Mouse (Mus musculus) gastrocnemius, adult 18-20 months (tissue): ENCODE measurements at regions not wholly inside any gene's neighbourhood (a gene's known extent, or its start where the extent isn't known, plus 50 kb on each side); places are given as distances from the start of the nearest gene placed in this dataset.

ENCODE experiments used
- DNase-seq: peaks from one replicate; pipeline ENCODE4 v3.0.0; 2021; ENCODE audit warnings: low spot score

DNA sequence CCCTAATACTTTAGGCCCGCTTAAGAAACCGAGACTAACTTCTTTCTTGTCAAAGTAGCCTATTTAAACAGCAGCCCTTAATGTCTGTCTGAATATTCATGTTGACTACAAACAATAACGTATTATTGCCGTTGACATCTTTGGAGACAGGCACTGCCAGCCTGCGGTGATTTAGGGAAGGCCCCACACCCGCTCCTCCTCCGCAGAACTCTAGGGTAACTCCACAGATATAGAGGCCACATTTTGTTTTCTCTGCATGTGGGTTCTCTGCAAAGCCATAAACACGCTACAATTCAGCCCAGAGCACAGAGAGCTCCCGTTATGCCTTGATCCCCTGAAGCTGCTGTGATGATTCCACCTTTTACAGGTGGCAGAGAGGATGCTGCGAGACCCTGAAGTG is 366.8 kb upstream of the Mki67 start:
- DNase-seq = no peak

DNA sequence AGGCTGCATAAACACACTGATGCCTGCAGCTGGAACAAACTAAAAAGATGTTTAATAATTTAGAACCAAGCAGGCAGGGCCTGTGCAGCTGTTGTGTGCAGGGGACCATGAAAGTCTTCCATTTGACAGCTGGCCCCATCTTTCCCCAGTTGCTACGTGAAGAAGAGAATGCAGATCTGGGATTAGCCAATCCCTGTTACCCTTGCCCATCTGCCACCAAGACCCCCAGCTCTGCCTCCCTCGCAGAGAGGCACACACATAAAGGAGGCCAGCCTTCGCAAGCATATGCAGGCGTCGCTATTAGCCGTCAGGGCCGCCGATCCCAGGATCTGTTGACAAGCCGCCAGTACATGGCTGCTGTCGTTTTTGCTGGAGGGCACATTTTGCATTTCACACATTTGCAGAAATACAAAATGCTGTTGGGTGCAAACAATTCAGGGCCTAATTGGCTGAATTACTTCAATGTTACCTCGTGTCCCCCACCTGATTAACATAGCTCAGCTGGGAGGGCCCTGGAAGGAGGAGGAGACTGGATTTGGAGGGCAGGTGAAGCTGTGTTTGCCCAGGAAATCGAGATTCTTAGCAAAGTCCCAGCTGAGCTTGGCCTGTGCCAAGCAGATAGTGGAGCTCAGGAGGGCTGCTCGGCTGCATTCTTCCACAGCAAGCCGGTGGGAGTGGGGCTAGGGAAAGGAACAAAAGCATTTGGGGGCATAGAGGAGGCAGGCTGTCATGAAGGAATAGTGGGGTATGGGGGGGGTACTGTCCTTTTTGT is 367.6 kb upstream of the Mki67 start:
- DNase-seq = no peak

DNA sequence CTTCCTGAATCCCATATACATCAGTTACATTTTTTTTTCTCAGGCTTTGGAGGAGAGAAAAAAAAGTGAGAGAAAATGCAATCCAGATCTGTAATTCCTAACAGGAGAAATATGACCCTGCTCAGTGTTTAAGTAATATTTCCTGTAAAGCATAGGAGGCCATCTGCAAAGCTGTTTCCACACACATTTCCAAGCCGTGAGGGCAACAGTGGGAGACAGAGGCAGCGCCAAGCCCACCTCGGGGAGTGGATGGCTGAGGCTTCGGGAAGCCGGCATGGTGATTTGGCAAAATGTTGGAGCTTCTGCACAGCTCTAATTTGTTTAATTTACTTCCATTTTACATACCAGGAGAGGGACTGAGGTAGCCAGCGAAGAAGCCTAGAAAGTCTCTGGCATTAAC is 372.6 kb upstream of the Mki67 start:
- DNase-seq = no peak

DNA sequence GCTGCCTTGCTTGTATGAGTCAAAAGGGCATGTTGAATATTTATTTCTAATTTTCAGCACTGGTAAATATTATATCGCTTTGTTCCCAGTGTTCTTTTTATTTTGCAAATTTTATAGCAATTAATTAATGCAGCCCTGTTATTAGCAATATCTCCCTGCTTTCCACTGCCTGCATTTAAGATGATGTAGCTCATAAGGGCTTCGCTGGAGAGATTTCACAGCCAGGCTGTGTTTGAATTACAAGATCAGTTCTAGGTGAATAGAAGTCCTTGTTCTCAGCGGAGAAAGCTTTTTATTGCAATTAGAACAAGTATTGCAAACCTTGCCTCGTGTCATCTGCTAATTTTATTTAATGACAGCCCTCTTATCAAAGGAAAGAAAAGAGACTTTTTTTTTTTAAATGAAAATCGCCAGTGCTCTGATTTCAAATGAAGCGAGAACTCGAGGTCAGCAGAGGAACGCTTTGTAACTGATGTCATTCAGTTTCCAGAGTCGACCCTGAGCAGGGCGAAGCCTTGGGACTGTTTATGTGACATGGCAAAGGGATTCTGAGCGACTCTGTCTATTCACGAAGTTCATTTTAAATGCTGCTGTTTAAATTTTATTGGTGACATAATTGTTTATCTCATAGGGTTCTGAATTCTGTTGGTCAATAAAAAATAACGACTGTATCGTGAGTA is 378.7 kb upstream of the Mki67 start:
- no peak for DNase-seq

DNA sequence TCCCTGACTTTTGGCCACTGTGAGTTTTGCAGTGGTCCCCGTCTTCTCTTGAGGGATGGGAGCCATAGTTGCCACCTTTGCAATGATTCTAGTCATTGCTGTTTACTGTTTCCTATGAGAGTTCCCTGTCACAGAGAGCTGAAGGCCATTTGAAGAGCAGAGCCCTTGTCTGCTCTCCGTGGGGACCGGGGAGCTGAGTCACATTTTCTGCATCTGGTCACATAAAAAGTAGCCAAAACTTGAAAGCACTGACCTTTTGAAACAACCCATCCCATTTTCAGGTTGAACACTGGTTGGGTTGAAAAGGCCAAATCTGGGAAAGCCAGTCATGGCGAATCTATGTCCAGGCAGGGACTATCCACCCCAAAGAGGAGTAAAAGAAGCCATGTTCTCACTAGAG is 387.9 kb upstream of the Mki67 start:
- DNase-seq = no peak

DNA sequence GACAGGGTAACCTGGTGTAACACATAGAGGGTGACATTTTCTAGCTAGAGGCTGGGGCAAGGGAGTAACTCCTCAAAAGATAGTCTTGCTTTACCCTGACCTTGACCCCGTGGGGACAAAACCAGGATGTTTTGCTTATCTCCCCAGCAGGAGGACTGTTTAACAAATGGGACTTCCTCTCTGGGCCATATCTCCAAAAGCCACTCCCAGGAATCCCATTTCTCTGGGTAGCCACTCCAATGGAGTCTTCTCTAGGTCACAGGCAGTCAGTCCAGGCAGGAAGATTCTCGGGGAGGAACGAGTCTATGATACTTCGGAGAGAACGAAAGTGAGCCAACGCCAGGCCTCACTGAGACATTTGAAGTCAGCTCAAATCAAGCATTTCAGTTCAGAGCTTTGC is 396.0 kb upstream of the Mki67 start:
- DNase-seq = no peak

DNA sequence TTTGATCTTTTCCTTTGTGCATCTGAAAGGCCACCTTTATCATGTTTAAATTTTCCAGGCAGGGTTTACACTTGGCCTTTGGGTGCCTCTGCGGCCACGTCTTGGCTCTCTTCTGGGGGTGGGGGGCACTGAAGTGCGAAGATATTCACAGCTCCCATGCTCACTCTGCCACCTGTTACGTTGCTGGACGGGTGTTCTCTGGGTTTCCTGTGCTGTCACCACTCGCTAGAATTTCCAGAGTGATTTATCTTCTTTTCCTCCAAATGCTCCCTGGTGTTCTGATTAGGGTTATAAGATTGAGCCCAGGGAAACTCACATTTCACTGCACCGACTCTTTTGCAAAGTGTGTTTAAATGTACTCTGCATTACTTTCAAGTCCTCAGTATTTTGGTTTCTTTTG is 404.8 kb upstream of the Mki67 start:
- no peak for DNase-seq

DNA sequence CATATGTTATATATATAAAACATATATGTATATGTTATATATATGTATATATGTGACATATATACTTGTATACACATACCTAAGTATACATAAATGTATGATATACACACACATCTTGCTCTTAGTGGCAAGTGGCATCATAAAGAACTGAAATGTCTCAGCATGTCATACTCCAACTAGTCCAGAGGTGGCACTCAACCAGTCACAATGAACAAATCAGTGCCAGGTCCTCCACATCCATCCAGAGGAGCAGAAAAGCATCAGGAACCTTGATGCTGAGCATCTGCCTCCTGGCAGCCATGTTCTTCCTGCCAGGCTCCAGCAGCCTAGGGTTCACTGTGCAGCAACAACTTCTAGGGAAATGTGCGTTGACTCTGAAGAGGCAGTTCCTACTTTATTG is 405.2 kb upstream of the Mki67 start:
- no peak for DNase-seq

DNA sequence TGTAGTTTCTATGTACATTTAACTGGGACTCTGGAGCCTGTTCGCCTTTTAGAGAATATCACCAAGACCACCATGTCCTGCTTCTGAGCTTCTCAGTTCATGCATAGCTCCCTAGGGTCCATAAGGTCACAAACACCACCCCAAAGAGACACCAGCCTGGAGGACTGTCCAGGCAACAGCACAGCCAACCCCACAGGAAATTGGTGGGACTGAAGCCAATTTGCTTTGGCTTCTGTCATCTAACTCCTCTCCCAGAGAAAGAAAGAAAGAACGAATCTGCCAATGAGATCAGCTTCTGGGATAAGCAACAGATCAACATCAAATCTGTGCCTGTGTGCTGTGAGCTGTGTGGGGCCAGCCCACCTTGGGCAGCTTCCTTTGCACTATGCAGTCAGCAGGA is 408.6 kb upstream of the Mki67 start:
- DNase-seq = peak; percentile 15

DNA sequence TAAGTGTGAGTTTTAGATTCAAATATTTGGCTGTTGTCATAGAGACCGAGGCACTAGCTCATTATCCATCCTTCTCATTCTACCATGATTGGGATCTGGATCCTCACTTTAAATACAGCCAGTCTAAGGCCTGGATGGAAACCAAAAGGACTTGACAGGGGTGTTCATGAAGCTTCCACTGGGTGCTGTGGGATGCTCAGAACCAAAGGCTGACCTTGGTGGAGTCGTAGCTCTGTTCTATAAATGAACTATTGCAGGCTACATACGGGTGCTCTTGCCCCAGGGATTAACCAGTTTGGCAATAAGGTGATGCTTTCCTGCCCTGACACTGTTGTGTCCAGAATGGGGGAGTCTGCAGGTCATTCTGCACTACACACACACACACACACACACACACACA is 410.2 kb upstream of the Mki67 start:
- DNase-seq = no peak

DNA sequence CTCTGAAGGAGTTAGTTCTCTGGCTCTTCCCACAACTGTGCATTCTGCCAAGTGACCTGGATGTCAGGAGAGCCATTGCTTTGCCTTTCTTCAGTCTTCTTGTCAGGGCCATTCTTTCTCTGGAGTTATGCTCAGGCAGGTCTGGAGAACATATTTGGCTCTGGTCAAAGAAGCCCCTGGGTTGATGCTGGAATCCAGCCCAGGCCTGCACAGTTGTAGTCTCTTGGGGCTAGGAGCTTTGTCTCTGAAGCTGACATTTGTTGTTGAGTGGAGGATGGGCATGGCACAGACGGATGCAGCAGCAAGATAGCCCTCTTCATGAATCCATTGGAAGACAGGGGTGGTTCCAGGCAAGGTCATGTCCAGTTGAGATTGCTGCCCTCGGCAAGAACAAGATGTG is 411.4 kb upstream of the Mki67 start:
- no peak for DNase-seq

DNA sequence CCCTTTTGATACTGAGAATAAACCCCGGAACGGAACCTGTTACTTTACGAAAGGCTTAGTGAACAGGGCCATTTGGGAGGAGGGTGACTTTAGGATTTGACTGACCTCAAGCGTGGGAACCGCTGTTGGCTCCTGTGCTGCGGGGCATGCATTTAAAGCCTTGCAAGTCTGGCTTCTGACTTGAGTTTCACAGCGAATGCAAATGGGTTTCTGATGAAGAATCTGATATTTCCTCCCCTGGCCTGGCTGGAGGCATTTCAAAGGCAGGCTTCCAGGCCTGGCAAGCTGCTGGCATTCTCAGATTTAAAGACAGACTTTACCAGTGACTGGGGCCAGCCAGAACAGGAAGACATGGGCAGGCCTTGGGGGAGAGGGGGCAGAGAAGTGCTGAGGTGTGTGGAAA is 413.6 kb upstream of the Mki67 start:
- DNase-seq = peak; percentile 56

DNA sequence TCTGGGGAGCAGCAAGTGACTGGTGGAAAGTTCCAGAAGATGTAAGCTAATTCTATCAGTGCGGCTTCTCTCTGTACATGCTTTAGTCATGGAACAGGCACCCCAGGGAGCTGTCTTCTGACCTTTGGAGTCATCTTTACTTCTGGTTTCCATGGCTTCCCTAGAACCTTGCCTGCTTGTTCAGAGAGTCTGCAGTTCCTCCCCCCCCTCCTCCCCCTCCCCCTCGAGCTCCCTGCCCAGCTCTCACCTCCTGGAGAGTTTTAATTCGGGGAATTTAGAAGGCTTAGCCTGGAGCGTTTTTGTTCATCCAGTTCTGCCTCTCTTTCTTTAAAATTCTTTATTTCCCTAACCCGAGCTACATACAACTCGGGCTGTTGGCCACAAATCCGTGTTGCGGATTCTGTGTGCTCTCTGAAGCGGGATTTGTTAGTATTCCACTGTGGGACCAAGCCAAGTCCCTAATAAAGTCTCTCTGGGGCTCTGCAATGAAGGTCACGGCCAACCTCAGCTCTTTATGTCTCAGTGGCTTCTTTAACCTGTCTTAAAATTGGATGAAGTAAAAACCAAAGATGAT is 414.6 kb upstream of the Mki67 start:
- no peak for DNase-seq

DNA sequence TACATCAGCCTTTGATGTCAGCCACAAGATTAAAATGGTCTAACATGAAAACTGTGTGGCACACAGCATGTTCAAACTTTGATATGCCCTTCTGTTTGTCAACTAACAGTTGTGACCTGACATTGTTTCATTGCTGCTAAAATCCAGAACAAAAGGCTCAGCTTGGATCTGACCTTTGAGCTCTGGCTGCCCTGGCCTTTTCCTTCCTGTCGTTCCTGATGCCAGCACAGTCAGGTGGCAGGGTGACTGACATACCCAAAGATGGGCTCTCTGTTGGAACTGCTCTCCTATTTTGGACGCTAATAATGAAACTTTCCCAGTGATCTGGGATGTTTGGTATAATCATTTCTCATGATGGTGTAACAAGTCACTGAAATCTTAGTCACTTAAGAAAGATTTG is 416.8 kb upstream of the Mki67 start:
- DNase-seq = no peak

DNA sequence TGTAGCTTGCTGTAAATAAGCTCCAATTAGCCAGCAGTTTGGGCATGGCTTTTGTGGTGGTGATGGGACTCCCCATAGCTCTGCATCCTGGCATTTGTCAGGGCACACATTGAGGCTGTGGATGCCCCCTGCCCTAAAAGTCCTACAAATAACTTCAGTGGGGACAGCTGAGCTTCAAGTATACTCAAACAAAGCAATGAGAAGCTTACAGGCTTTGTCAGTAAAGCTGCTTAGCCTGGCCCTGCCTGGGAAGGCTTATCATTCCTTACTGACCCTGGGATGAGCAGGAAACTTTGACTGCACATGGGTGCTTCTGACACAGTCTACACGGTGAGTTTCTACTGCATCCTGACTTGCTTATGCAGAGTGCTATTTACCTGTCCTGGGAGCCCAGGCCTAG is 420.5 kb upstream of the Mki67 start:
- no peak for DNase-seq

DNA sequence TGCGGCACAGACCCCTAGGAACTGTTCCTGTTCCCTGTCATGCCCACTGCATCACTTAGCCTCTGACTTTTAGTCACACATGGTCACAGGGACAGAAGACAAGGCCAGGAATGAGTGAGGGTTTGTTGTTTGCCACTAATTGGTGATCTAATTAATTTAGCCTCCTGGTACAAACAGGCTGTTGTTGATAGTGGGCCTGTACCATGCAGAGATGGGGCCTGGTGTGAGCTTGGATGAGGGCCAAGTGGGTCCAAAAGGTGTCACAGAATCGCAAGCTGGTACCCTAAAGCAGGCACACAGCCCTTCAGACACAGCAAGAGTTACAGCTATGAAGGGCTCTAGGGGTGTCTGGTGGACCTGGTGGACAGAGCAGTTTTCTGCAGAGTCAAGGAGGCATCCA is 421.2 kb upstream of the Mki67 start:
- DNase-seq = no peak

DNA sequence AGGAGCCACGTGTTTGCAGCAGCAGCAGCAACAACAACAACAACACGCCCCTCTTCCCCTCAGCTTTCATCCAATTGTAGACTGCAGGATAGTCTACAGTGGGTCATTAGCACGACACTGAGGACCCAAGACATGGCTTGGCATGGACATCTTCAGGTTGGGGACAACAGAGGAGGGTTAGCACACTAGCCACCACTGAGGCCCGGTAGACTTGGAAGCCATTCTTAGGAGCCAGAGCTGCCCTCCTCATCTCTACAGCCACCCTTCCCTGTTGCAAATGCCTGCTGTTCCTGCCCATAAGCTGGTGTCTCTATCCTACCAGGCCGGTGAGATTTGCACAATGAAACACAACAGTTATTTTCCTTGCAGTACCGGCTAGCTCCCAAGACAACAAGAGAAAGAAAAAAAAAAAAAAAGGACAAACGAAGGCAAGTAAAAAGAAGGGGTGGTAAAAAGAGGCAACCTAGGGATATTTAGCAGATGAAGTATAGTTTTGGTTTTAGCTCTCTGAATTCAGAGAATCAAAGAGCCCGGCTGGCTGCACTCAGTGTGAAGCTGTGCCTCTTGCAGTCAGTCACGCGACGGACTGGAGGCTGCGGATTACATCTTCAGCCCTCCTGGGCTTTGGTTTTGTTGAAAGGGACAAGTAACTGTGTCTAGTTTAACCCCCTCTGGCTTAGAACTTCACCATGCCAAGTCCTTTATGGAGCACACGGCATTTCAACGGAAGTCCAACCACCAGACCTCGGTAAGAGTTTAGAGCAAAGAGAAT is 421.9 kb upstream of the Mki67 start:
- DNase-seq = no peak

DNA sequence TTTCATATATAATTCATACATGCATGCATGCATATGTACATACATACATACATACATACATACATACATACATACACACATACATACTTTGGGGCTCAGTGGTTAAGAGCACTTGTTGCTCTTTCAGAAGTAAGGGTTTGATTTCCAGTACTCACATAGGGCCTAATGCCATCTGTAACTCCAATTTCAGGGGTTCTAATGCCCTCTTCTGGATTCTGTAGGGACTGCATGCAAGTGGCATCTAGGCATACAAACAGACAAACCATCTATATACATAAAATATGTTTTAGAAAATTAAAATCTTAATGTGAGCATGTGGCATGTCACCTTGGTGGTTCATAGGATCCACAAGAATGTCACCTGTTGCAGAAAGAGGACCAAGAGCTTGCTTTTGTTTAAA is 426.7 kb upstream of the Mki67 start:
- DNase-seq = no peak

DNA sequence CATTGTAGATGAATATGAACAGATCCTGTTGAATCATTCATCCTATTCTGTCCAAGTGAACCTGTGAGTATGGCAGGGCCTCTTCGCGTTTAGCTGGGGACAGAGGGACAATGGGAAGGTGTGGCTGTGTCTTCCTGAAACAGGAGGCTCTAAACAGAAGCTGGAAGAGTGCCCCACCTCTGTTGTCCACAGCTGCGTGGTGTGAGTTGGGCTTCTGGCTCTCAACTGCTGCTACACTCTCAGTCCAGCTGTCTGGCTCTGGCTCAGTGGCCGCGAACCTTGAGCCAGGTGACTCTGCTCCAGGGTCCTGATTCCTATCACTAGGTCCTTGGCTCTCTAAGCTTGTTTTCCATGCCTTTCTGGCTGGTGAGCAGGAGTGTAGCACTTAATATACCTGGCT is 434.0 kb upstream of the Mki67 start:
- DNase-seq = no peak

DNA sequence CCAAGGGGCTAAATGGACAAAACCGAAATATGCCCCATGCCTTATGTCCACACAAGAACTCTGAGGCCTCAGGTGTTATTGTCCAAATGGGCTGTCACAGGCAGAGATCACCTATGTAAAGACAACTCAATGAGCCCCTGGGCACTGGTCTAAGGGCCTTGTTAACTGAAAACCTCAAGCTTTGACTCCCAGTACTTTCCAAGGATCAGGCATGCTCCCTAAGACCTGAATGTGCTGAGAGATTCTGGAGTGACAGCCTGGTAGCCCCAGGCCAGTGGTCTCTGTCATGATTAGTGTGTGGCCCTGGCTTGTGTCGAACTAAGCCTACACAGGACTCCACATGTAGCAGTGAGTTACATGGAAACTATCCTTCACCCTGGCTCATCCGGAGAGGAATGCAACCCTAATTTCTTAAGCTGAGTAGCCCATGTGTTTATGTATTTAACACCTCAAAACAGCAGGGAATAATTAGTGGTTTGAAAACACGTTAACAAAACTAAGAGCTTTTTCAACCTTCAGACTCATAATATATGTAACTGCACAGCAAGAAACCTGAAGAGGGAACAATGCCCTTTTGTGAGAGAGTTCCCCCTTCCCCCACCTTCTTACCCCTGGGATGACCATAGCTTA is 435.3 kb upstream of the Mki67 start:
- no peak for DNase-seq

DNA sequence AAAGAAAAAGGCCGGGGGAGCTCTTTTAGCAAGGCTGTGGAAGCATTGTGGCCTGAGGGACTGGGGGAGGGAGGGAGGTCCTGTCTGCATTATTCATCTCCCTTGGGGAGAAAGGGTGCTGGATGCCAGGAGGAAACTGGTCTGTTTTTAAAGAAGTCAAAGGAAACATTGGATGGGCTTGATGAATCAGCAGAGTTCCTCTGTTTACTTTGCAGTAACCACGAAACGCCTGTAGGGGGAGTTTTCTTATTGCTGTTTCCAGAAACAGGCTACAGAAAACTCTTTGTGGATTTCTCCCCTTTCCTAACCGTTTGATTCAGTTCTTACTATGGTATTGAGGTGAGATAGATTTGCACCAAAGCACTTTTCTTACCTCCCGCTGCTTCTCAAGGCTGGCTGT is 436.3 kb upstream of the Mki67 start:
- DNase-seq = peak; percentile 74

DNA sequence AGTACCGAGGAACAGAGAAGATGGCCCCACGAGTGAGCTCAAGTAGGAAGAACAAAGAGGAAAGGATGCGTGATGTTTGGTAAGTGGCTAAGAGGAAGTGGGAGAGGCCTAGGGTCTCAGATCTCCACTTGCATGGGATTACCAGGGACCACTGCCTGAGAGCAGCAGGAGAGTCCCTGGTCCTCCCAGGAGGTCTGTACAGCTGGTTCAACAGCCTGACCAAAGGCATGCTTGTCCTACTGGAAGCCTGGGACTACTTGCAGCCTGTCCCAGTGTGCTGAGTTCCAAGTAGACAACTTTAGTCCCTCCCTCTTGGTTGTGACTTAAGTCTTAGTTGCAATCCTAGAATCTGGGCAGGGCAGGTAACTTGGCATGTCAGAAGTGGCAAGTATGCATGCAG is 437.5 kb upstream of the Mki67 start:
- DNase-seq = no peak
